Mouse (Mus musculus) activated CD4-positive, CD25-positive, alpha-beta regulatory T cell, adult 4 months (primary cell): ENCODE results near the gene Olfr890. TPM values are rescaled to one million over a fixed set of nuclear protein-coding genes. Genes with fewer than 3 reads are reported as not detected.
"Not testable (repeated sequence)": the region's sequence is repeated elsewhere in the genome, so short reads cannot be mapped to it uniquely, and the experiment has no call there.

Experiments
- ATAC-seq: one replicate; pipeline ENCODE4 v1.8.0; 2017
- polyA plus RNA-seq, 2 experiments: library from polyadenylated mRNA; unstranded; fragments of 100-300 nt; shearing (Covaris generic); gene quantifications; one replicate each; pipeline ENCODE4 v1.2.1; 2017

The Olfr890 gene
- polyA plus RNA-seq: under 1 TPM in 1 of 2 experiments, not detected in 1; 0.17 TPM

GRCm38 (mm10) chr9:38142217-38142616, at the start of gene Olfr890:
Olfr890 (plus strand) TSS chr9:38142517.
- ATAC-seq: no peak

- no peak for ATAC-seq
Measured at GRCm38 (mm10) chr9:38107828-38108227, 34.5 kb upstream of the Olfr890 start, which contains the start of gene Olfr888. Olfr888 (plus strand) TSS chr9:38108128.

- no peak for ATAC-seq
Measured at GRCm38 (mm10) chr9:38114898-38115297, 27.4 kb upstream of the Olfr890 start, which contains the start of gene Olfr889. Olfr889 (plus strand) TSS chr9:38115198.

GRCm38 (mm10) chr9:38168341-38168740, 26.0 kb downstream of the Olfr890 start:
- ATAC-seq: not testable (repeated sequence)

- no peak for ATAC-seq
Measured at GRCm38 (mm10) chr9:38180721-38181120, 38.4 kb downstream of the Olfr890 start, which contains the start of gene Olfr891. Olfr891 (minus strand) TSS chr9:38180821.

Other genes starting within 250 kb of the Olfr890 start
- gene Olfr145, start 245.8 kb upstream of the Olfr890 start, polyA plus RNA-seq: under 1 TPM; 0.11 to 0.15 TPM
- gene Olfr878, start 224.7 kb upstream of the Olfr890 start, polyA plus RNA-seq: under 1 TPM in 1 of 2 experiments, not detected in 1; 0.21 TPM
- gene Olfr881, start 150.7 kb upstream of the Olfr890 start, polyA plus RNA-seq: under 1 TPM in 1 of 2 experiments, not detected in 1; 0.16 TPM
- not detected for gene Olfr883, start 116.7 kb upstream of the Olfr890 start, polyA plus RNA-seq
- gene Olfr884, start 96.0 kb upstream of the Olfr890 start, polyA plus RNA-seq: not detected
- not detected for gene Olfr885, start 81.2 kb upstream of the Olfr890 start, polyA plus RNA-seq
- not detected for gene Olfr887, start 58.4 kb upstream of the Olfr890 start, polyA plus RNA-seq
- not detected for gene Olfr888, start 34.4 kb upstream of the Olfr890 start, polyA plus RNA-seq
- under 1 TPM in 1 of 2 experiments, not detected in 1; 0.05 TPM for gene Olfr889, start 27.3 kb upstream of the Olfr890 start, polyA plus RNA-seq
- gene Olfr891, start 38.3 kb downstream of the Olfr890 start, polyA plus RNA-seq: not detected
- not detected for gene Olfr893, start 65.8 kb downstream of the Olfr890 start, polyA plus RNA-seq
- gene Olfr894, start 75.5 kb downstream of the Olfr890 start, polyA plus RNA-seq: not detected
- gene Olfr143, start 110.3 kb downstream of the Olfr890 start, polyA plus RNA-seq: not detected
- gene Olfr895, start 125.3 kb downstream of the Olfr890 start, polyA plus RNA-seq: not detected
- gene Olfr896-ps1, start 148.6 kb downstream of the Olfr890 start, polyA plus RNA-seq: not detected
- gene Olfr25, start 186.5 kb downstream of the Olfr890 start, polyA plus RNA-seq: not detected
- gene Olfr898, start 205.9 kb downstream of the Olfr890 start, polyA plus RNA-seq: not detected
- under 1 TPM in 1 of 2 experiments, not detected in 1; 0.19 TPM for gene Olfr250, start 224.4 kb downstream of the Olfr890 start, polyA plus RNA-seq
- gene Olfr251, start 234.6 kb downstream of the Olfr890 start, polyA plus RNA-seq: not detected